Mouse (Mus musculus) cortical plate, adult 2 months (tissue): ENCODE measurements around the gene Irak3.

Experiments used
- CTCF ChIP-seq: fragments of 200-500 bp; IDR thresholded peaks from 2 replicates; pipeline ENCODE4 v1.5.1; 2011; ENCODE audit warnings: mild to moderate bottlenecking, control low read depth, low read length; ENCODE audit not compliant: insufficient read depth; ENCODE audit errors: extremely low read depth
- POLR2A ChIP-seq: fragments of 200-500 bp; IDR thresholded peaks from 2 replicates; pipeline ENCODE4 v1.6.1; 2011; ENCODE audit warnings: mild to moderate bottlenecking, low read length, control low read depth; ENCODE audit not compliant: insufficient read depth; ENCODE audit errors: extremely low read depth

- TF ChIP-seq CTCF: no peak
- TF ChIP-seq POLR2A: no peak
Measured at GRCm38 (mm10) chr10:120115249-120115648, 86.7 kb downstream of the Irak3 start.
